In genomic region chr2:169783681-169784033, GRCm38 (mm10) we compare ENCODE assay signal across 27 mouse cellular contexts.
A peak's percentile ranks its signal among the peaks of the same experiment; 100 is the strongest.
DNase-seq lines count a peak whose midpoint lies in the region; ATAC-seq and TF ChIP-seq lines count a peak whose summit lies in the region.
"Had no signal": no experiment of that assay in that cellular context is flagged by ENCODE, and none has a peak within 500 bp of the region (broad histone marks: within the 10 kb centered on the region; RNA-seq: fewer than 3 reads in every experiment).

No protein-coding gene starts in this region.

- peaks cover 2% of the 10 kb centered on the region; the same call in 1 of the 2 replicates for H3K27me3 ChIP-seq in heart, embryonic 16.5 days (ENCODE audit: control insufficient read depth, insufficient read depth, low read length)
- H3K27me3 ChIP-seq in neural tube, embryonic 13.5 days: no peaks in the 10 kb centered on the region
- H3K27me3 ChIP-seq in liver, embryonic 14.5 days (ENCODE audit: control insufficient read depth, insufficient read depth, low read length): no peaks in the 10 kb centered on the region
- H3K27me3 ChIP-seq in kidney, adult 2 months (replicated peaks; ENCODE audit: control insufficient read depth, insufficient read depth, low read length): no peaks in the 10 kb centered on the region
- H3K27me3 ChIP-seq: CH12.LX; embryonic facial prominence, embryonic 15.5 days; intestine, embryonic 15.5 days; midbrain, embryonic 15.5 days had no signal

- no peak for TF ChIP-seq CTCF in liver, embryonic 14.5 days (IDR thresholded peaks at IDR 0.05; ENCODE audit: low read depth)
- no peak for TF ChIP-seq CTCF in kidney, adult 2 months (conservative IDR thresholded peaks at IDR 0.05; ENCODE audit: insufficient read depth, insufficient read length, low read depth, low read length)

- H3K9me3 ChIP-seq in heart, embryonic 16.5 days (replicated peaks; ENCODE audit: control insufficient read depth, low read length): no peaks in the 10 kb centered on the region
- no peaks in the 10 kb centered on the region for H3K9me3 ChIP-seq in neural tube, embryonic 13.5 days
- no peaks in the 10 kb centered on the region for H3K9me3 ChIP-seq in liver, embryonic 14.5 days (ENCODE audit: control insufficient read depth, low read length)
- H3K9me3 ChIP-seq: embryonic facial prominence, embryonic 10.5 days; embryonic facial prominence, embryonic 15.5 days; forebrain, embryonic 12.5 days; heart, embryonic 15.5 days; hindbrain, embryonic 10.5 days; intestine, embryonic 15.5 days; midbrain, embryonic 10.5 days; midbrain, embryonic 15.5 days had no signal

- no peak overlapping the region for H3K27ac ChIP-seq in heart, embryonic 16.5 days (ENCODE audit: low read length)
- peak overlapping the region; percentile 23; the same call in 1 of the 2 replicates for H3K27ac ChIP-seq in neural tube, embryonic 13.5 days (replicated peaks)
- H3K27ac ChIP-seq in liver, embryonic 14.5 days: no peak overlapping the region
- H3K27ac ChIP-seq in kidney, adult 2 months (ENCODE audit: insufficient read depth, low read depth, low read length): no peak overlapping the region
- H3K27ac ChIP-seq: embryonic facial prominence, embryonic 10.5 days; embryonic facial prominence, embryonic 15.5 days; forebrain, embryonic 12.5 days; heart, embryonic 15.5 days; hindbrain, embryonic 10.5 days; hindbrain, postnatal 0 days; intestine, embryonic 15.5 days; kidney, postnatal 0 days; midbrain, embryonic 10.5 days; midbrain, embryonic 15.5 days had no signal

- H3K36me3 ChIP-seq in heart, embryonic 16.5 days (ENCODE audit: control insufficient read depth, insufficient read depth): no peaks in the 10 kb centered on the region
- no peaks in the 10 kb centered on the region for H3K36me3 ChIP-seq in neural tube, embryonic 13.5 days
- H3K36me3 ChIP-seq in liver, embryonic 14.5 days (replicated peaks; ENCODE audit: control insufficient read depth, insufficient read depth, low read depth): no peaks in the 10 kb centered on the region
- H3K36me3 ChIP-seq in kidney, adult 2 months (ENCODE audit: control insufficient read depth, insufficient read depth, low read length): no peaks in the 10 kb centered on the region
- H3K36me3 ChIP-seq: embryonic facial prominence, embryonic 10.5 days; embryonic facial prominence, embryonic 15.5 days; forebrain, embryonic 12.5 days; heart, embryonic 15.5 days; hindbrain, embryonic 10.5 days; intestine, embryonic 15.5 days; midbrain, embryonic 10.5 days; midbrain, embryonic 15.5 days had no signal

- H3K9ac ChIP-seq in heart, embryonic 16.5 days (ENCODE audit: low read length): no peak overlapping the region
- no peak overlapping the region for H3K9ac ChIP-seq in neural tube, embryonic 13.5 days
- no peak overlapping the region for H3K9ac ChIP-seq in liver, embryonic 14.5 days (replicated peaks)
- H3K9ac ChIP-seq: embryonic facial prominence, embryonic 15.5 days; forebrain, embryonic 12.5 days; forebrain, postnatal 0 days; heart, embryonic 15.5 days; intestine, embryonic 15.5 days; midbrain, embryonic 15.5 days had no signal

- H3K4me3 ChIP-seq in heart, embryonic 16.5 days (ENCODE audit: low read length): no peak overlapping the region
- no peak overlapping the region for H3K4me3 ChIP-seq in neural tube, embryonic 13.5 days
- no peak overlapping the region for H3K4me3 ChIP-seq in liver, embryonic 14.5 days (ENCODE audit: insufficient read depth in 1 of 2, low read depth in 2 of 2, low read length in 2 of 2)
- H3K4me3 ChIP-seq in kidney, adult 2 months (ENCODE audit: insufficient read depth, low read depth, low read length): no peak overlapping the region
- H3K4me3 ChIP-seq: embryonic facial prominence, embryonic 10.5 days; embryonic facial prominence, embryonic 15.5 days; forebrain, embryonic 12.5 days; heart, embryonic 15.5 days; hindbrain, embryonic 10.5 days; intestine, embryonic 15.5 days; midbrain, embryonic 10.5 days; midbrain, embryonic 15.5 days had no signal

- no peak for DNase-seq in heart, adult 11 months
- DNase-seq in neural tube, embryonic 10.5 days (ENCODE audit: extremely low spot score, low spot score): no peak
- no peak for DNase-seq in liver, embryonic 14.5 days (ENCODE audit: low read depth in 3 of 3, low spot score in 3 of 3)
- DNase-seq in adrenal gland, postnatal 10 days: no peak
- DNase-seq in kidney, adult 2 months: no peak
- DNase-seq: B cell, adult 2 months; cerebellum, adult 2 months; cerebellum, postnatal 14 days; forebrain, postnatal 0 days; gastrocnemius, postnatal 14 days; kidney, adult 8-10 months; layer of hippocampus, postnatal 36 days; retina, postnatal 1 day had no signal

- no peak for TF ChIP-seq EP300 in liver, embryonic 14.5 days (IDR thresholded peaks at IDR 0.05; ENCODE audit: low read depth)

- WGBS in heart, embryonic 16.5 days: 26% methylated on average over 2 of the region's 2 CpGs
- 84% methylated on average over 2 of the region's 2 CpGs for WGBS in neural tube, embryonic 13.5 days
- 19% methylated on average over 2 of the region's 2 CpGs for WGBS in liver, embryonic 14.5 days (ENCODE audit: insufficient replicate concordance)
- WGBS in kidney, adult 2 months: 76% methylated on average over 2 of the region's 2 CpGs

- no peak for ATAC-seq in heart, embryonic 16.5 days (replicated peaks; ENCODE audit: extremely low read depth, insufficient read depth, low FRiP score)
- no peak for ATAC-seq in neural tube, embryonic 13.5 days (ENCODE audit: low read depth)
- ATAC-seq in liver, embryonic 14.5 days (ENCODE audit: insufficient read depth): peak; percentile 64
- ATAC-seq: activated CD4-positive, CD25-positive, alpha-beta regulatory T cell, adult 4 months; forebrain, postnatal 0 days; hindbrain, postnatal 0 days; midbrain, embryonic 15.5 days had no signal

- no peak for TF ChIP-seq POLR2A in kidney, adult 2 months (IDR thresholded peaks at IDR 0.05; ENCODE audit: low read depth, low read length)

- H3K4me2 ChIP-seq in heart, embryonic 16.5 days (ENCODE audit: low read depth, low read length): peak overlapping the region; percentile 14; the same call in 1 of the 2 replicates
- no peak overlapping the region for H3K4me2 ChIP-seq in neural tube, embryonic 13.5 days
- H3K4me2 ChIP-seq in liver, embryonic 14.5 days (ENCODE audit: low read depth): no peak overlapping the region
- H3K4me2 ChIP-seq: embryonic facial prominence, embryonic 15.5 days; forebrain, embryonic 12.5 days; heart, embryonic 15.5 days; intestine, embryonic 15.5 days; midbrain, embryonic 15.5 days had no signal

- H3K4me1 ChIP-seq in heart, embryonic 16.5 days (ENCODE audit: control insufficient read depth, insufficient read depth, low read length): peaks cover 14% of the 10 kb centered on the region
- H3K4me1 ChIP-seq in neural tube, embryonic 13.5 days (replicated peaks): peaks cover 69% of the 10 kb centered on the region
- peaks cover 0 to 17% of the 10 kb centered on the region in 2 experiments; a peak in 2 of 4 replicates for H3K4me1 ChIP-seq in liver, embryonic 14.5 days (replicated peaks; ENCODE audit: control insufficient read depth in 2 of 2, insufficient read depth in 2 of 2, low read length in 1 of 2)
- H3K4me1 ChIP-seq in kidney, adult 2 months (ENCODE audit: control insufficient read depth, insufficient read depth, low read length): no peaks in the 10 kb centered on the region
